8 mouse cellular contexts compared by ENCODE assay signal in genomic region chr15:89150041-89150390, GRCm38 (mm10). TPM values are rescaled to one million over a fixed set of nuclear protein-coding genes. Genes with fewer than 3 reads are reported as not detected.
DNase-seq lines count a peak whose midpoint lies in the region; ATAC-seq and TF ChIP-seq lines count a peak whose summit lies in the region.

No protein-coding gene starts in this region.

- H3K9me3 ChIP-seq in heart, postnatal 0 days (replicated peaks; ENCODE audit: control insufficient read depth, low read length) = no peaks in the 10 kb centered on the region
- no peaks in the 10 kb centered on the region for H3K9me3 ChIP-seq in neural tube, embryonic 14.5 days (ENCODE audit: control insufficient read depth, low read length)

- no peak overlapping the region for H3K9ac ChIP-seq in heart, postnatal 0 days (replicated peaks; ENCODE audit: low read depth, low read length)
- H3K9ac ChIP-seq in liver, adult 2 months (ENCODE audit: low read depth, low read length) = no peak overlapping the region
- peak overlapping the region; percentile 86; the same call in 1 of the 2 replicates for H3K9ac ChIP-seq in neural tube, embryonic 14.5 days (replicated peaks; ENCODE audit: low read depth, low read length)

- TF ChIP-seq CTCF in heart, postnatal 0 days (IDR thresholded peaks at IDR 0.05; ENCODE audit: low read depth) = no peak
- no peak for TF ChIP-seq CTCF in liver, adult 2 months (IDR thresholded peaks at IDR 0.05; ENCODE audit: low read depth, low read length)

- peaks cover 46% of the 10 kb centered on the region for H3K27me3 ChIP-seq in heart, postnatal 0 days (ENCODE audit: control insufficient read depth, insufficient read depth, low read length)
- peaks cover 22% of the 10 kb centered on the region for H3K27me3 ChIP-seq in liver, adult 2 months (ENCODE audit: control insufficient read depth, insufficient read depth, low read length)
- H3K27me3 ChIP-seq in neural tube, embryonic 14.5 days (ENCODE audit: control insufficient read depth, insufficient read depth, low read length) = no peaks in the 10 kb centered on the region

- TF ChIP-seq POLR2A in liver, adult 2 months (IDR thresholded peaks at IDR 0.05; ENCODE audit: extremely low read depth, insufficient read depth, low read length) = no peak

- peak overlapping the region; percentile 63 for H3K4me3 ChIP-seq in heart, postnatal 0 days (ENCODE audit: low read depth, low read length)
- peak overlapping the region; percentile 13; the same call in 1 of the 2 replicates for H3K4me3 ChIP-seq in liver, adult 2 months (ENCODE audit: insufficient read depth, low read depth, low read length)
- peak overlapping the region; percentile 79 for H3K4me3 ChIP-seq in neural tube, embryonic 14.5 days (ENCODE audit: low read depth, low read length)

- peaks cover 15% of the 10 kb centered on the region for H3K4me1 ChIP-seq in heart, postnatal 0 days (ENCODE audit: control insufficient read depth, insufficient read depth)
- H3K4me1 ChIP-seq in liver, adult 2 months (ENCODE audit: control insufficient read depth, insufficient read depth, low read length) = peaks cover 2% of the 10 kb centered on the region; the same call in 1 of the 2 replicates
- peaks cover 27% of the 10 kb centered on the region for H3K4me1 ChIP-seq in neural tube, embryonic 14.5 days (ENCODE audit: control insufficient read depth, insufficient read depth, low read length)

- peak; percentile 77 for DNase-seq in embryo, embryonic 10 days (ENCODE audit: low spot score)
- no peak for DNase-seq in embryo, embryonic 9.5 days (ENCODE audit: extremely low spot score)
- DNase-seq in T-cell, adult 2 months (ENCODE audit: low spot score) = peak; percentile 31
- DNase-seq in heart, postnatal 0 days (ENCODE audit: low spot score) = no peak
- no peak for DNase-seq in liver, adult 2 months (ENCODE audit: extremely low read depth, low read depth, low spot score)
- DNase-seq in cerebellum, postnatal 4 days (ENCODE audit: low spot score in 2 of 2) = no peak

- H3K4me2 ChIP-seq in heart, postnatal 0 days (ENCODE audit: low read depth, low read length) = peak overlapping the region; percentile 93
- H3K4me2 ChIP-seq in neural tube, embryonic 14.5 days (ENCODE audit: low read depth, low read length) = peak overlapping the region; percentile 87

- no peak overlapping the region; the same call in 1 of the 2 replicates for H3K27ac ChIP-seq in heart, postnatal 0 days (ENCODE audit: low read depth)
- H3K27ac ChIP-seq in liver, adult 2 months (replicated peaks; ENCODE audit: insufficient read depth, low read depth, low read length) = no peak overlapping the region
- no peak overlapping the region; the same call in 1 of the 2 replicates for H3K27ac ChIP-seq in neural tube, embryonic 14.5 days (ENCODE audit: low read depth, low read length)

- TF ChIP-seq EP300 in heart, postnatal 0 days (IDR thresholded peaks at IDR 0.05; ENCODE audit: low read depth) = no peak

- no peak for ATAC-seq in heart, postnatal 0 days (ENCODE audit: insufficient read depth, low read depth)
- no peak for ATAC-seq in neural tube, embryonic 14.5 days (ENCODE audit: low read depth)
- ATAC-seq in erythroid progenitor cell, adult 5-6 weeks (replicated peaks; ENCODE audit: low FRiP score, poor library complexity, severe bottlenecking) = no peak

- WGBS in heart, postnatal 0 days = 7% methylated on average over 13 of the region's 13 CpGs
- 15% methylated on average over 13 of the region's 13 CpGs for WGBS in liver, adult 2 months
- 3% methylated on average over 13 of the region's 13 CpGs for WGBS in neural tube, embryonic 14.5 days

- H3K79me2 ChIP-seq in liver, adult 2 months (ENCODE audit: control insufficient read depth, insufficient read depth, low read length) = no peaks in the 10 kb centered on the region

- H3K36me3 ChIP-seq in heart, postnatal 0 days (replicated peaks; ENCODE audit: control insufficient read depth, insufficient read depth, low read length) = peaks cover 12% of the 10 kb centered on the region
- peaks cover 1% of the 10 kb centered on the region; the same call in 1 of the 2 replicates for H3K36me3 ChIP-seq in liver, adult 2 months (ENCODE audit: control insufficient read depth, insufficient read depth, low read length)
- peaks cover 11% of the 10 kb centered on the region for H3K36me3 ChIP-seq in neural tube, embryonic 14.5 days (ENCODE audit: control insufficient read depth, insufficient read depth, low read length)

RNA-seq across cellular contexts. Expression of gene Mapk11, which starts 0.6 kb away (rescaled TPM):
- total RNA-seq in heart, postnatal 0 days (2014; rRNA removed; ENCODE audit: low replicate concordance) = 1.0 and 4.9 TPM in 2 replicates
- 2.5 and 2.6 TPM in 2 replicates for polyA plus RNA-seq in heart, postnatal 0 days (2015; fragmentation: Nextera tagmentation; extraction: Ambion mirVana)
- 0.74 and 1.1 TPM in 2 replicates for total RNA-seq in liver, adult 2 months (2014; rRNA removed)
- polyA plus RNA-seq in liver, adult 2 months (2012; rRNA removed) = 1.1 and 1.3 TPM in 2 replicates
- 24.9 and 32.9 TPM in 2 replicates for polyA plus RNA-seq in neural tube, embryonic 14.5 days (2014; fragmentation: Nextera tagmentation; extraction: Ambion mirVana)
- 0.72 and 2.1 TPM in 2 replicates for total RNA-seq in erythroid progenitor cell, adult 5-6 weeks (2015; ENCODE audit: low replicate concordance)
- 0.51 TPM in 1 of 2 replicates, not detected in the other for total RNA-seq in erythroid progenitor cell, adult 5-6 weeks (2017; ENCODE audit: low replicate concordance)

RNA-seq across cellular contexts. Expression of gene Mapk12, which starts 9.5 kb away (rescaled TPM):
- total RNA-seq in heart, postnatal 0 days (2014; rRNA removed; ENCODE audit: low replicate concordance) = 7.1 and 55.2 TPM in 2 replicates
- 18.6 and 18.9 TPM in 2 replicates for polyA plus RNA-seq in heart, postnatal 0 days (2015; fragmentation: Nextera tagmentation; extraction: Ambion mirVana)
- 2.4 and 3.3 TPM in 2 replicates for total RNA-seq in liver, adult 2 months (2014; rRNA removed)
- 1.6 and 2.1 TPM in 2 replicates for polyA plus RNA-seq in liver, adult 2 months (2012; rRNA removed)
- 2.9 and 5.2 TPM in 2 replicates for polyA plus RNA-seq in neural tube, embryonic 14.5 days (2014; fragmentation: Nextera tagmentation; extraction: Ambion mirVana)
- total RNA-seq in erythroid progenitor cell, adult 5-6 weeks (2015; ENCODE audit: low replicate concordance) = not detected in 2 replicates
- 0.51 TPM in 1 of 2 replicates, not detected in the other for total RNA-seq in erythroid progenitor cell, adult 5-6 weeks (2017; ENCODE audit: low replicate concordance)

RNA-seq across cellular contexts. Expression of gene Hdac10, which starts 21.5 kb away (rescaled TPM):
- total RNA-seq in heart, postnatal 0 days (2014; rRNA removed; ENCODE audit: low replicate concordance) = 14.9 and 17.4 TPM in 2 replicates
- polyA plus RNA-seq in heart, postnatal 0 days (2015; fragmentation: Nextera tagmentation; extraction: Ambion mirVana) = 10.7 and 10.8 TPM in 2 replicates
- total RNA-seq in liver, adult 2 months (2014; rRNA removed) = 10.0 and 10.5 TPM in 2 replicates
- polyA plus RNA-seq in liver, adult 2 months (2012; rRNA removed) = 16.8 and 22.0 TPM in 2 replicates
- 22.1 and 24.9 TPM in 2 replicates for polyA plus RNA-seq in neural tube, embryonic 14.5 days (2014; fragmentation: Nextera tagmentation; extraction: Ambion mirVana)
- 4.3 TPM in 1 of 2 replicates, not detected in the other for total RNA-seq in erythroid progenitor cell, adult 5-6 weeks (2015; ENCODE audit: low replicate concordance)
- 1.3 TPM in 1 of 2 replicates, not detected in the other for total RNA-seq in erythroid progenitor cell, adult 5-6 weeks (2017; ENCODE audit: low replicate concordance)

RNA-seq across cellular contexts. Expression of gene Tubgcp6, which starts 27.1 kb away (rescaled TPM):
- 17.2 and 26.9 TPM in 2 replicates for total RNA-seq in heart, postnatal 0 days (2014; rRNA removed; ENCODE audit: low replicate concordance)
- polyA plus RNA-seq in heart, postnatal 0 days (2015; fragmentation: Nextera tagmentation; extraction: Ambion mirVana) = 4.4 and 5.1 TPM in 2 replicates
- total RNA-seq in liver, adult 2 months (2014; rRNA removed) = 6.5 and 7.5 TPM in 2 replicates
- 9.1 and 13.2 TPM in 2 replicates for polyA plus RNA-seq in liver, adult 2 months (2012; rRNA removed)
- 18.3 and 21.4 TPM in 2 replicates for polyA plus RNA-seq in neural tube, embryonic 14.5 days (2014; fragmentation: Nextera tagmentation; extraction: Ambion mirVana)
- total RNA-seq in erythroid progenitor cell, adult 5-6 weeks (2015; ENCODE audit: low replicate concordance) = 26.4 and 41.4 TPM in 2 replicates
- total RNA-seq in erythroid progenitor cell, adult 5-6 weeks (2017; ENCODE audit: low replicate concordance) = 28.1 and 28.3 TPM in 2 replicates

RNA-seq across cellular contexts. Expression of gene Plxnb2, which starts 30.6 kb away (rescaled TPM):
- total RNA-seq in heart, postnatal 0 days (2014; rRNA removed; ENCODE audit: low replicate concordance) = 153 and 199 TPM in 2 replicates
- polyA plus RNA-seq in heart, postnatal 0 days (2015; fragmentation: Nextera tagmentation; extraction: Ambion mirVana) = 51.6 and 54.5 TPM in 2 replicates
- 80.0 and 111 TPM in 2 replicates for total RNA-seq in liver, adult 2 months (2014; rRNA removed)
- polyA plus RNA-seq in liver, adult 2 months (2012; rRNA removed) = 189 and 199 TPM in 2 replicates
- polyA plus RNA-seq in neural tube, embryonic 14.5 days (2014; fragmentation: Nextera tagmentation; extraction: Ambion mirVana) = 66.4 and 100 TPM in 2 replicates
- total RNA-seq in erythroid progenitor cell, adult 5-6 weeks (2015; ENCODE audit: low replicate concordance) = 7.2 and 9.2 TPM in 2 replicates
- 1.9 and 8.2 TPM in 2 replicates for total RNA-seq in erythroid progenitor cell, adult 5-6 weeks (2017; ENCODE audit: low replicate concordance)

Comparison
In these comparisons a context has a peak if more than half of its experiments do, and no peak if none do; other contexts are left out.
1. DNase-seq: peak in embryo, embryonic 10 days (single experiment) and T-cell, adult 2 months (single experiment); none in embryo, embryonic 9.5 days (single experiment), heart, postnatal 0 days (single experiment), liver, adult 2 months (single experiment) and cerebellum, postnatal 4 days (0 of 2).
2. H3K4me3 ChIP-seq: peak in every context shown above with its lines; median percentile 79 in neural tube, embryonic 14.5 days; 63 in heart, postnatal 0 days; 13 in liver, adult 2 months.